Mouse (Mus musculus) CH12.LX (cell line): ENCODE results near the gene Jdp2.

ENCODE experiments used
- CTCF ChIP-seq, 2 experiments: IDR thresholded peaks in 1 of 2; conservative IDR thresholded peaks in 1 of 2; 2 replicates each; pipeline ENCODE4 v1.5.1; 2011 to 2012; ENCODE audit warnings: low read depth in 2 of 2, low read length in 2 of 2, improper control_type of control experiment in 1 of 2, inconsistent platforms in 1 of 2, mild to moderate bottlenecking in 1 of 2, moderate library complexity in 1 of 2
- GABPA ChIP-seq: IDR thresholded peaks from 2 replicates; pipeline ENCODE4 v1.6.1; 2012; ENCODE audit warnings: low read depth, low read length, improper control_type of control experiment, inconsistent platforms; ENCODE audit not compliant: insufficient replicate concordance
- NELFE ChIP-seq: IDR thresholded peaks from 2 replicates; pipeline ENCODE4 v1.6.1; 2011; ENCODE audit warnings: low read depth, low read length, improper control_type of control experiment

DNA sequence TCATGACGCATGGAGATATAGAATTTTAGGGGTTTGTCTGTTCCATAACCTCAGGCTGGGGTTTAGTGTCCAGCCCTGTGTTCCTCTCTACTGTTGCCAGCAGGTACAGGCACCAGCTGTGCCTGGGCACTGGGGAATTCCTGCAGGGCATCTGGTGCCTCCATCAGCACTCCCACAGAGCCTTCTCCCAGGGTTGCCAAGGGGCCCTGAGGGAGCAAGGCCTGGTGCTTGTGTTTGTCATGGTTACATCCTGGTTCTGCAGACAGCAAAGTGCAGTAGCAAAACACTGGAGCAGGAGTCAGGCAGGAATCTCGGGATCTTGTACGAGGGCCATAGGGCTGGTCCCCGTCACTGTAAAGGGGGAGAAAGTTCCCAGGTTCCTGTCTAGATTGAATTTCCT is 22.8 kb downstream of the Jdp2 start:
- TF ChIP-seq NELFE (no peak), CTCF (conservative IDR thresholded peaks at IDR 0.05 in 1 of 2, IDR thresholded peaks at IDR 0.05 in 1 of 2; ENCODE audit: low read depth in 2 of 2, low read length in 2 of 2) (no peak), GABPA (no peak)
